Mouse (Mus musculus) liver, adult 2 months (tissue): ENCODE results near the gene C1ql4.

ENCODE experiments used
- CTCF ChIP-seq: fragments of 200-500 bp; IDR thresholded peaks from 2 replicates; pipeline ENCODE4 v1.5.1; 2011; ENCODE audit warnings: low read depth, low read length, control low read depth
- POLR2A ChIP-seq: fragments of 200-500 bp; IDR thresholded peaks from 2 replicates; pipeline ENCODE4 v1.6.1; 2011; ENCODE audit warnings: low read length, control low read depth; ENCODE audit not compliant: insufficient read depth; ENCODE audit errors: extremely low read depth

- TF ChIP-seq CTCF, result peak; percentile 41
- no peak for TF ChIP-seq POLR2A
Measured at GRCm38 (mm10) chr15:99113396-99113975, 25.9 kb upstream of the C1ql4 start.
